Mouse (Mus musculus): ENCODE data around the gene Dbp. TPM values are rescaled to one million over a fixed set of nuclear protein-coding genes. Genes with fewer than 3 reads are reported as not detected.

Dbp gene
- polyA plus RNA-seq, 1 experiment, result 257 TPM

DNA sequence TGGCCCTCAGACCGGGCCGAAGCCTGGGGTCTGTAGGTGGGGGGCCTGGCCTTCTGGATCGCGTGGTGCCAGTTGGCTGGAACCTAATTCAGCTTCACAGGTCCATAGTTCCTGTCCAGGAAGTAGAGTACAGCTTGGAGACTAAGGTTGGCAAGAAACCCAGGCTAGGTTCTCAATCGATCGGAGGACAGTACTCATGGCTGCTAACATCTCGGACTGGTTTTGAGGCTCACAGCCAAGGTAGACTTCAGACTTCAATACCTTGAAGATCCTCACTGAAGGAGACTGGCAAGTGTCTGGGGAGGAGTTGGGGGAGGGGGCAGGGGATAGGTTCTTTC is 16.3 kb downstream of the Dbp start:
- no peak for TF ChIP-seq CTCF (IDR thresholded peaks at IDR 0.05; ENCODE audit: extremely low read depth, insufficient read depth, low read length)
- TF ChIP-seq POLR2A (IDR thresholded peaks at IDR 0.05; ENCODE audit: extremely low read depth, insufficient read depth, low read length), result no peak
- Histone ChIP-seq H3K4me1 (ENCODE audit: control insufficient read depth, insufficient read depth, low read length) (no peaks in the 10 kb centered on the region; the same call in 1 of the 2 replicates), H3K4me3 (ENCODE audit: insufficient read depth, low read length) (no peak overlapping the region), H3K27ac (ENCODE audit: insufficient read depth, low read length) (no peak overlapping the region)

DNA sequence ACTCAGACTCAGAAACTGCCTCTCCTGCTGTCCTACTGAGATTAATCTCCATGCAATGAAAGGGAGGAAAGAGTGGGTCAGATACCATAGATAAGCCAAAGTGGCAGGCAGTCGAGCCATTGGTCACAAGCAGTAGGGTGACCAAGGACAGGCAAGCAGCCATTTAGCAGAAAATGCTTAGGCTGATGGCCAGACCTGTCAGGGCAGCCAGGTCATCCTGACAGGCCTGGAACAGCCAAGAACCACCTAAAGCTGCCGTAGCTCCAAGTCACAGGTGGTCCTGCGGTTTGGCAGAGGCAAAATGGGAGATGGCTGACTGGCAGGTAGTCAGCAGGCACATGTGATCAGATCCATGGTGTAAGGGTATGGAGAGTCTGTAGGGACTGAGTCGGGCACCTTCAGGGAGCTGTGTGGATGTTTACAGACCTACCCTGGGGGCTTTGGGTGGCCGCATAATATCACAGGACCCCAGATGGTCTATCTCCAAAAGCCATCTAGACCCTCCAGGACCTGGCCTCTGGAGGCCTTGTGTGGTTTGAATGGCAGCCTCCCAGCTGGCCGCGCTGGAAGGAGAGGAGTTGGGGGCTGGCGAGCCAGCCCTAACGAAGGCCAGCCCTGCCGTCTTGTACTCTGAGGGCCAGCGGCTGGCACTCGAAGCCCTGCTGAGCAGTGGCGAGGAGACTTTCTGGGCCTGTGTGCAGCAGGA is 16.9 kb downstream of the Dbp start:
- H3K27ac ChIP-seq (ENCODE audit: insufficient read depth, low read length), result no peak overlapping the region
- no peaks in the 10 kb centered on the region; the same call in 1 of the 2 replicates for H3K4me1 ChIP-seq (ENCODE audit: control insufficient read depth, insufficient read depth, low read length)
- TF ChIP-seq POLR2A (IDR thresholded peaks at IDR 0.05; ENCODE audit: extremely low read depth, insufficient read depth, low read length) (no peak), CTCF (IDR thresholded peaks at IDR 0.05; ENCODE audit: extremely low read depth, insufficient read depth, low read length) (no peak)
- H3K4me3 ChIP-seq (ENCODE audit: insufficient read depth, low read length), result no peak overlapping the region

DNA sequence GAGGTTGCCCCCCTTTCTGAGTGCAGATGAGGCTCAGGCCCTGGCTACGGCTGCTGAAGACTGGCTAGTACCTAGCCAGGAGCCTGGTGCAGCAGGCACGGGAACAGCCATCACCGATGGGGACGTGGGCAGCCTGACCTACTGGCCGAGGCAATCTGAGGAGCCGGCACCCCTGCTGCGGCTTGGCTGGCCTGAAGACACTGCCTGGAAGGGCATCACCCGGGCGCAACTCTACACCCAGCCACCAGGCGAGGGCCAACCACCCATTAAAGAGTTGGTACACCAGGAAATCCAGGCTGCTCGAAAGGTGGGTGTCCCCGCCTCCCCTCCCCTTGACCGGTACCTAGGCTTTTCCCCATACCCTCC is 17.4 kb downstream of the Dbp start:
- Histone ChIP-seq H3K4me3 (ENCODE audit: insufficient read depth, low read length) (no peak overlapping the region), H3K27ac (ENCODE audit: insufficient read depth, low read length) (no peak overlapping the region), H3K4me1 (ENCODE audit: control insufficient read depth, insufficient read depth, low read length) (no peaks in the 10 kb centered on the region; the same call in 1 of the 2 replicates)
- TF ChIP-seq CTCF (IDR thresholded peaks at IDR 0.05; ENCODE audit: extremely low read depth, insufficient read depth, low read length), result no peak
- TF ChIP-seq POLR2A (IDR thresholded peaks at IDR 0.05; ENCODE audit: extremely low read depth, insufficient read depth, low read length), result no peak

DNA sequence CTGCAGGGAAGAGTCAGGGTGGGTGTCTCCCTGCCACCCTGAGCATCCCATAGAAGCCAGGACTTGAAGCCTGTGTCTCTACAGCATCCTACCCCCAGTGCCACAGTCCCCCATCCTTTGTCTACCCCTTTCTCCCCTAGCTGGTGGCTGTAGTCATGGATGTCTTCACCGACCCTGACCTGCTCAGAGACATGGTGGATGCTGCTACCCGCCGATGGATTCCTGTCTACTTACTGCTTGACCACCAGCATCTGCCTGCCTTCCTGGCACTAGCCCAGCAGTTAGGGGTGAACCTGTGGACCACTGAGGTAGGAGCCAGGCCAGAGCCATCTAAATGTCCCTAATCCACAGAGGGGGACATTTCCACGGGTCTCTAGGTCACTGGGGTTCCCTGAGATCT is 18.4 kb downstream of the Dbp start:
- no peak overlapping the region for H3K27ac ChIP-seq (ENCODE audit: insufficient read depth, low read length)
- H3K4me1 ChIP-seq (ENCODE audit: control insufficient read depth, insufficient read depth, low read length), result no peaks in the 10 kb centered on the region; the same call in 1 of the 2 replicates
- TF ChIP-seq CTCF (IDR thresholded peaks at IDR 0.05; ENCODE audit: extremely low read depth, insufficient read depth, low read length) (no peak), POLR2A (IDR thresholded peaks at IDR 0.05; ENCODE audit: extremely low read depth, insufficient read depth, low read length) (no peak)
- no peak overlapping the region for H3K4me3 ChIP-seq (ENCODE audit: insufficient read depth, low read length)

DNA sequence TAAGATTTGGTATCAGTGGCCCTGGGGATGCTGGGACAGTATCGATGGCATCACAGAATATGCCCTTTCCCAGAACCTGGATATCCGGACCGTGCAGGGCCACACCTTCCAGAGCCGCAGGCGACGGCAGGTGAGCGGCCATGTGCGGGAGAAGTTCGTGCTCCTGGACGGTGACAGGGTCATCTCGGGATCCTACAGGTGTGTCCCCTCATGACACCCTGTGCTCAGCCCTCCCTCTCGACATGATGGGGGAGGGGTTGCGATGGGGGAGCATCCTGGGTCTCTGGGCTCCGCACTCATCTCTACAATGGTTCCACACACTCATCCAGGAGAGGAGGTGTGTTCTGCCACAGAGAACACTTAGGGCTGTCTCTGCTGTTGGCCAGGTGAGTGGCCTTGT is 18.9 kb downstream of the Dbp start:
- no peak for TF ChIP-seq CTCF (IDR thresholded peaks at IDR 0.05; ENCODE audit: extremely low read depth, insufficient read depth, low read length)
- H3K4me3 ChIP-seq (ENCODE audit: insufficient read depth, low read length), result no peak overlapping the region
- no peak overlapping the region for H3K27ac ChIP-seq (ENCODE audit: insufficient read depth, low read length)
- H3K4me1 ChIP-seq (ENCODE audit: control insufficient read depth, insufficient read depth, low read length), result no peaks in the 10 kb centered on the region; the same call in 1 of the 2 replicates

DNA sequence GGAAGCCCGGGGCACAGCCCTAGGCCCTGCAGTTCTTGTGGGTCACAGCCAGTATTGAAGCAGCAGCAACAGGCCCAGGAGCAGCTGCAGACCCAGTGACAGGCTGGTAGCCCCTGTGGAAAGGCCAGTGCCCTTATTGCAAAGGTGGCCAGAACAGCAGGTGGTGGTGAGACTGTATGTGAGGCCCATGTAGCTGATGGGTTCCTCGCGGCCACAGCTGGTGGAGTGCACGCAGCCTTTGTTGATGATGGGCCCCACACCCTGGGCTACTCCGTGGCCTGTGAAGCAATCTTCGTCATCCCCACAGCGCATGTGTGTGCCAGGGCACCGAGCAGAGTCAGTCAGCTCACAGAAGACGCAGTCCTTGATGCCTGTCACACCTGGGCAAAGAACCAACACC is 20.3 kb downstream of the Dbp start:
- no peak overlapping the region for H3K27ac ChIP-seq (ENCODE audit: insufficient read depth, low read length)
- H3K4me1 ChIP-seq (ENCODE audit: control insufficient read depth, insufficient read depth, low read length), result no peaks in the 10 kb centered on the region
- TF ChIP-seq CTCF (IDR thresholded peaks at IDR 0.05; ENCODE audit: extremely low read depth, insufficient read depth, low read length) (no peak), POLR2A (IDR thresholded peaks at IDR 0.05; ENCODE audit: extremely low read depth, insufficient read depth, low read length) (no peak)
- H3K4me3 ChIP-seq (ENCODE audit: insufficient read depth, low read length), result no peak overlapping the region

DNA sequence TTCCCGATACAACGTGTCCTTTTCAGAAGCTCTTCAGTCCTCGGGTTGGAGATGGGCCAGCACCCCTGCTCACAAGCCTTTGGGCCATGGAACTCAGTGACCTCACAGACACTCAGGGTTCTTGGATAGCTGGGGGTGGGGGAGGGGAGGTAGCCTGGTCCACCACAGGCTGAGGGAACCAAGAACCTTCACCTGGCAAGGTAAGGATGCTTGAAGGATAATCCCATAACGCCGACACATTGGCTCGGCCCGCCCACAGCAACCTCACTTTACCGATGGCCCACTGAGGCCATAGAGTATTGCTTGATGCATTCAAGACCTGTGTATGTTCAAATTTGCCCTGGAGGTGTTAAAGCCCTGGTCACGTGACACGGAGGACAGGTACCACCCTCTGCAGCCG is 20.8 kb downstream of the Dbp start, which contains the start of gene Spaca4:
Spaca4 (minus strand) TSS at position 101 of the 400 bp plus-strand sequence.
- H3K4me1 ChIP-seq (ENCODE audit: control insufficient read depth, insufficient read depth, low read length), result no peaks in the 10 kb centered on the region
- no peak within 1 kb of the TSS for H3K27ac ChIP-seq (ENCODE audit: insufficient read depth, low read length)
- TF ChIP-seq CTCF (IDR thresholded peaks at IDR 0.05; ENCODE audit: extremely low read depth, insufficient read depth, low read length) (no peak), POLR2A (IDR thresholded peaks at IDR 0.05; ENCODE audit: extremely low read depth, insufficient read depth, low read length) (no peak)
- H3K4me3 ChIP-seq (ENCODE audit: insufficient read depth, low read length), result no peak within 1 kb of the TSS

DNA sequence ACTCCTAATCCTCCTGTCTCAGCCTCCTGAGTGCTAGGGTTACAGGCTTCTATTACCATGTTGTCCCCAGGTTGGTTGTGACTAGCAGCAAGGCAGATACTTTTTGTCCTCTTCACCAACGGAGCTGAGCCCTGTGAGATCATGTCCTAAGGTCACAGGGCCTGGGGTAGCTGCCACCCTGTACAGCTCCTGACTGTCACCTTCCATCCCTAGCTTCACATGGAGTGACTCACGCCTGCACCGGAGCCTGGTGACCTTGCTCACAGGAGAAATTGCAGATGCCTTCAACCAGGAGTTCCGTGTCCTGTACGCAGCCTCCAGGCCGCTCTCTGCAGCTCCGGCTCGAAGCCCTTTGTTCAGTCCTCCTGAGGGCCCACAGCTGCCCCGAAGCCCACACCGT is 21.5 kb downstream of the Dbp start:
- Histone ChIP-seq H3K27ac (ENCODE audit: insufficient read depth, low read length) (no peak overlapping the region), H3K4me1 (ENCODE audit: control insufficient read depth, insufficient read depth, low read length) (no peaks in the 10 kb centered on the region), H3K4me3 (ENCODE audit: insufficient read depth, low read length) (no peak overlapping the region)
- TF ChIP-seq POLR2A (IDR thresholded peaks at IDR 0.05; ENCODE audit: extremely low read depth, insufficient read depth, low read length), result no peak

GRCm38 (mm10) chr7:45727625-45728024 is 22.7 kb downstream of the Dbp start:
- Histone ChIP-seq H3K4me3 (ENCODE audit: insufficient read depth, low read length) (no peak overlapping the region), H3K4me1 (ENCODE audit: control insufficient read depth, insufficient read depth, low read length) (no peaks in the 10 kb centered on the region), H3K27ac (ENCODE audit: insufficient read depth, low read length) (no peak overlapping the region)
- TF ChIP-seq POLR2A (IDR thresholded peaks at IDR 0.05; ENCODE audit: extremely low read depth, insufficient read depth, low read length) (no peak), CTCF (IDR thresholded peaks at IDR 0.05; ENCODE audit: extremely low read depth, insufficient read depth, low read length) (no peak)

DNA sequence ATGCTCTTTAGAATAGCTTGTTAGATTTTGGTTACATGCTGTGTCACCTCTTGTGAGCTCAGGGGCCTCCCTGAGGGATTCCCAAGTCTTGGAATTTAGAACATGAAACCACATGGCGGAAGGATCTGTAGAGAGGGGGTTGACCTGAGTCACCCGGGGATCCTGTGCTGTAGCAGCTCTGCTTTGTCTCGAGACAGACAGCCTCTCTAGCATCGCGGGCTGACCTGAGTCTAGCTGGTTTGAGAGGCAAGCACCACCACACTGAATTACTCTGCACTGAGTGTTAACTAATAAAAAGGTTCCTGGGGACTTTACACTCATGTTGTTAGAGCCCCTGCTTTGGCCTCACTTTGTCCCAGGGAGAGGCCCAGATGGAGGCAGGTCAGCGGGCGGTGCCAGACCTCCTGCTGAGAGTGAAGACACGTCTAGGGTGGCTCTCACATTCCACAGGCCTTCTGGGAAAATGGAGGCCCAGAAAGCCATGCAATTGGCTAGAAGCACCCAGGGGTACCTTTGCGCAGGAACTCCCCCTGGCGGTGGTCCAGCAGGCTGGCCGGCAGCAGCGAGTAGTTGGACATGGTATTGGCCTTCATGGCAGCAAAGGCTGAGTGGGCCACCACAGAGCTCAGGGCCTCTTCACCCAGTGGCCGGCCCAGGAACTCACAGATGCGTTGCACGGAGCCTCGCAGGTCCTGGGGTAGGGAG is 26.0 kb downstream of the Dbp start:
- H3K4me1 ChIP-seq (ENCODE audit: control insufficient read depth, insufficient read depth, low read length), result no peaks in the 10 kb centered on the region
- H3K27ac ChIP-seq (ENCODE audit: insufficient read depth, low read length), result no peak overlapping the region
- no peak for TF ChIP-seq POLR2A (IDR thresholded peaks at IDR 0.05; ENCODE audit: extremely low read depth, insufficient read depth, low read length)
- no peak for TF ChIP-seq CTCF (IDR thresholded peaks at IDR 0.05; ENCODE audit: extremely low read depth, insufficient read depth, low read length)
- H3K4me3 ChIP-seq (ENCODE audit: insufficient read depth, low read length), result no peak overlapping the region
